Mouse (Mus musculus): Measurements from ENCODE around the gene Prss41. TPM values are rescaled to one million over a fixed set of nuclear protein-coding genes. Genes with fewer than 3 reads are reported as not detected.

Prss41 gene
- polyA plus RNA-seq, 1 experiment from 2014 or later = 1.3 TPM

DNA sequence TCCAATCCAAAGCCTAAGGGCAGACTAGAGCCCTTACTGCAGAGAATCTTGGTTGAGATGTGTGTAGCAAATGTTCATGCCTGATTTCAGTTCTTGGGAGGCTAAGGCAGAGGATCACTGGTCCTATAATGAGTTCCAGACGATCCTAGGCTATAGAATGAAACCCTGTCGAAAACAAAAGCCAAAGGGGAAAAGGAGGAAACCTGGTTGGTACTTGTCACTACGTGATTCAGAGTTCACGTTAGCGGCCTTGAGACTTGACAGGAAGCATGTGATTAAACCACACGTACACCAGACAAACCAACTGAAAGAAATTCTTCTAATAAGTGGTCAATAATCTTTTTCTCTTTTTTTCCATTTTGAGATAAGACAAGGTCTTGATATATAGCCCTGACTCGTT, 46.7 kb downstream of the Prss41 start:
- WGBS = 65% methylated on average over 7 of the region's 7 CpGs
- Histone ChIP-seq H3K9ac (no peak overlapping the region), H3K36me3 (no peaks in the 10 kb centered on the region), H3K4me2 (no peak overlapping the region), H3K4me1 (peaks cover 2% of the 10 kb centered on the region; the same call in 1 of the 2 replicates), H3K9me3 (no peaks in the 10 kb centered on the region), H3K27ac (no peak overlapping the region), H3K4me3 (no peak overlapping the region), H3K27me3 (no peaks in the 10 kb centered on the region)
- ATAC-seq (ENCODE audit: borderline replicate concordance, extremely low read depth, low FRiP score, low TSS enrichment) = no peak

DNA sequence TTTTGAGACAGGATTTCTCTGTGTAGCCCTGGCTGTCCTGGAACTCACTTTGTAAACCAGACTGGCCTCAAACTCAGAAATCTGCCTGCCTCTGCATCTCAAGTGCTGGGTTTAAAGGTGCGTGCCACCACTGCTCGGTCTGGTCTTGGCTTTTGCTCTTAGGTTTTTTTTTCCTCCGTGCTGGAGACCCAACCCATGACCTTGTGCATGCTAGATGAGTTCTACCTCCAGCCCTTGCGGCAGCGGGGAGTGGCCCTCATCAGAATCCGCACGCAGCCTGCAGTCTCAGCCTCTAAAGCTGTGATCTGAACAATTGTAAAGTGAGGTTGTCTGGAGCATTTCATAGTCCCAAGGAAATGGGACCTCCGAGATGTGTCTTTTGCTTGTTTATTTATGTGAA, 48.6 kb downstream of the Prss41 start:
- H3K27ac ChIP-seq = no peak overlapping the region
- no peaks in the 10 kb centered on the region for H3K27me3 ChIP-seq
- no peak overlapping the region for H3K4me2 ChIP-seq
- no peak overlapping the region for H3K4me3 ChIP-seq
- 89% methylated on average over 8 of the region's 8 CpGs for WGBS
- no peak for ATAC-seq (ENCODE audit: borderline replicate concordance, extremely low read depth, low FRiP score, low TSS enrichment)
- H3K4me1 ChIP-seq = peaks cover 8% of the 10 kb centered on the region
- H3K36me3 ChIP-seq = no peaks in the 10 kb centered on the region
- no peak overlapping the region for H3K9ac ChIP-seq
- H3K9me3 ChIP-seq = no peaks in the 10 kb centered on the region

DNA sequence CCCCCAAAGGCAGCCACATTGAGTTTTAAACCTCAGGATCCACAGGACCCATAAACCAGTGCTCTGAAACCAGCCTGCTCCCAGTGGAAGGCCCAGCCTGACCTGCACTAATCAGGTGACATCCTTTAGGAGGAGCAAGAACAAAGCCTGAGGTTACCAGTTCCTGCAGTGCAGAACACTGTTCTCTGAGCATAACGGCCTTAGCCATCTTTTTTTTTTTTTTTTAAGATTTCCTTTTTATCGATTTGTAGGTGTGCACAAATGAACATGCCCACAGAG, 53.0 kb downstream of the Prss41 start:
- Histone ChIP-seq H3K9me3 (no peaks in the 10 kb centered on the region), H3K4me1 (peaks cover 20% of the 10 kb centered on the region), H3K27me3 (no peaks in the 10 kb centered on the region), H3K9ac (no peak overlapping the region), H3K4me2 (peak overlapping the region; percentile 81), H3K27ac (peak overlapping the region; percentile 81; the same call in 1 of the 2 replicates), H3K36me3 (no peaks in the 10 kb centered on the region), H3K4me3 (peak overlapping the region; percentile 48)
- WGBS = 52% methylated on average over 2 of the region's 2 CpGs
- ATAC-seq (ENCODE audit: borderline replicate concordance, extremely low read depth, low FRiP score, low TSS enrichment) = no peak

DNA sequence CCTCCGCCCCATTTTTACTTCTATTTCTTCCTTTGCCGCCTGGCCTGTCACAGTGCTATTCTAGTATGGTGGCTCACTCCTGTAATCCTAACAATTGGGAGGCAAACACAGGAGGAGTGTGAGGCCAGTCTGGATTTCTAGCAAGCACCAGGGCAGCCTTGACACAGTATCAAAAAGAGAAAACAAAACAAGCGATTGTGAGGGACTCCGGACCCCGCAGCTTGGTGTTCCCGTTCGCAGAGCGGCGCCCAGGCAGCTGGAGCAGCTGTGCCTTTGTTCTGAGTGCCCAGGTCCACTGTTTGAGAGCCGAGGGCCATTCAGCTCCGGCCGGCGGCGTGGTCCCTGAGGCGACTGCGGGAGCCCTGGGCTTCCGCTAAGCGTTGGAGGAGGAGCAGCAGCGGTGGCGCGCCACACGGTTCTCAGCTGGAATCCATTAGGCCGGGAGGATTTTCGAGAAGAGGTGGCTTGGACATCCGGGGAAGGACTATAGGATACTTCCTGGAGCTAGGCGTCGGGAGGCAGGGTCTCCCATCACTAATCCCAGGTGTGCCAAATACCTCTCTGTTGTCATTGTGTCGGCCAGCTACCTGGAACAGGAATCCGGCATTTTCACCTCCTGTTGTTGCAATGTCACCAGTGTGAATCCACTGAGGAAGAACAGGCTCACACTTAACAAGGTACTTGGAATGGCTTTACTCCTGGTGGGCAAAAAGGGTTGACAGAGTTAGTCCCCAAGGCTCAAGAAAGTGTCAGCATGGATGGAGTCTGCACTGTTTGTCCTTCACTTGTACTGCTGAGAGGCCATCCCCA, 53.5 kb downstream of the Prss41 start, which contains the start of gene Srrm2:
Gene Srrm2, plus strand, starts transcription at position 264 of the 810 bp plus-strand sequence.
- ATAC-seq (ENCODE audit: borderline replicate concordance, extremely low read depth, low FRiP score, low TSS enrichment) = peak; percentile 68; the same call in 1 of the 2 replicates
- Histone ChIP-seq H3K4me2 (peak within 1 kb of the TSS; percentile 81), H3K4me1 (peaks cover 24% of the 10 kb centered on the region), H3K4me3 (peak within 1 kb of the TSS; percentile 48), H3K27me3 (no peaks in the 10 kb centered on the region), H3K9me3 (no peaks in the 10 kb centered on the region), H3K27ac (peak within 1 kb of the TSS; percentile 81), H3K9ac (peak within 1 kb of the TSS; percentile 58), H3K36me3 (no peaks in the 10 kb centered on the region)
- 2% methylated on average over 29 of the region's 29 CpGs for WGBS

DNA sequence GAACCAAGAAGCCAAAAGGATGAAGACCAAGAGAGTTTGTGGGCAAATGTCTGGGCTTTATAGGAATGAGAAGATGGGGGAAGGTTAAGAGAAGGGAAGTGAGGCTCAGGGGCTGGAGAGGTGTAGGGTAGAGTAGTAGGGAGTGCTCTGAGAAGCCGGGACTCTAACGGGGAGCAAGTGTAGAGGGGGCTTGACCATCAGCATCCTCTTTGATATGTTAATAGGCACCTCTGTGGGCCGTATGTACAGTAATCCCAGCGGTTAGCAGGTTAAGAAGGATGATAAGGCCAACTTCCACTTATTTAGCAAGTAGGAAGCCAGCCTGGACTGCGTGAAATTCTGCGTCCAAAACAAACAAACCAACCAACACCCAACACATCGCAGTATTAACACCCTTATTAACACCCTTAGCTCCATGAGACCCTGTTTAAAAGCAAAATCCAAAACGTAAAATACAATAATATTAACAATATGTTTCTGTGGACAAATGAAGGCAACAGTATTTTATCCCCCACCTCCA, 54.2 kb downstream of the Prss41 start:
- Histone ChIP-seq H3K4me2 (peak overlapping the region; percentile 81), H3K9me3 (no peaks in the 10 kb centered on the region), H3K4me3 (peak overlapping the region; percentile 48), H3K27ac (peak overlapping the region; percentile 81), H3K27me3 (no peaks in the 10 kb centered on the region), H3K9ac (peak overlapping the region; percentile 58), H3K4me1 (peaks cover 27% of the 10 kb centered on the region), H3K36me3 (no peaks in the 10 kb centered on the region)
- ATAC-seq (ENCODE audit: borderline replicate concordance, extremely low read depth, low FRiP score, low TSS enrichment) = no peak
- WGBS = 20% methylated on average over 8 of the region's 8 CpGs

DNA sequence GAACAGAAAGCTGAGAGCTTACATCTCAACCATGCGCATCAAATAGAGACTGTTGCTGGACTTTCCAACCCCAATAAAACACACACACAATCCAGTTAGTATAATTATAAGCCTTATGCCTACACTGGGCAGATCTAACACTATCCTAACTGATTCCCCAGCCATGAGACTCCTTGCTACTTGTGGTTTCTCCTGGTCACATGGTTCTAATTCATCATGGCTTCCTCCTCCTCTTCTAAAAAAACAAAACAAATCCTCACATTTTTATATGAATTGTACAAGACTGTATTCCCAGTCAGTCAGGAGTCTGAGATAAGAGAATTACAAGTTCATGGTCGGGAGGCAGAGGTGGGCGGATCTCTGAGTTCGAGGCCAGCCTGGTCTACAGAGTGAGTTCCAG, 55.0 kb downstream of the Prss41 start:
- Histone ChIP-seq H3K9ac (no peak overlapping the region), H3K9me3 (no peaks in the 10 kb centered on the region), H3K4me3 (no peak overlapping the region), H3K4me2 (no peak overlapping the region), H3K36me3 (no peaks in the 10 kb centered on the region), H3K27me3 (no peaks in the 10 kb centered on the region), H3K4me1 (peaks cover 27% of the 10 kb centered on the region), H3K27ac (no peak overlapping the region)
- ATAC-seq (ENCODE audit: borderline replicate concordance, extremely low read depth, low FRiP score, low TSS enrichment) = no peak
- 83% methylated on average over 4 of the region's 4 CpGs for WGBS

Small RNA genes within 50 kb of the gene (microRNA-seq; reads per million reads assigned to microRNA genes)
- gene Mir5125 = 0.56 reads per million

Other genes starting within 250 kb of the Prss41 start
- gene Zfp13, start 244.7 kb downstream of the Prss41 start, polyA plus RNA-seq (2015; fragmentation: Nextera tagmentation; extraction: Ambion mirVana) = 15.0 and 15.3 TPM in 2 replicates
- 0.18 and 0.40 TPM in 2 replicates for gene Zscan10, start 243.3 kb downstream of the Prss41 start, polyA plus RNA-seq (2015; fragmentation: Nextera tagmentation; extraction: Ambion mirVana)
- gene Mmp25, start 198.9 kb downstream of the Prss41 start, polyA plus RNA-seq (2015; fragmentation: Nextera tagmentation; extraction: Ambion mirVana) = 0.41 and 0.53 TPM in 2 replicates
- gene Bicdl2, start 183.7 kb downstream of the Prss41 start, polyA plus RNA-seq (2015; fragmentation: Nextera tagmentation; extraction: Ambion mirVana) = 3.5 and 4.0 TPM in 2 replicates
- 59.5 and 64.5 TPM in 2 replicates for gene Hcfc1r1, start 170.6 kb downstream of the Prss41 start, polyA plus RNA-seq (2015; fragmentation: Nextera tagmentation; extraction: Ambion mirVana)
- 48.3 and 49.1 TPM in 2 replicates for gene Thoc6, start 170.3 kb downstream of the Prss41 start, polyA plus RNA-seq (2015; fragmentation: Nextera tagmentation; extraction: Ambion mirVana)
- 26.8 and 28.5 TPM in 2 replicates for gene Tnfrsf12a, start 166.7 kb downstream of the Prss41 start, polyA plus RNA-seq (2015; fragmentation: Nextera tagmentation; extraction: Ambion mirVana)
- gene Cldn6, start 164.9 kb downstream of the Prss41 start, polyA plus RNA-seq (2015; fragmentation: Nextera tagmentation; extraction: Ambion mirVana) = 237 and 246 TPM in 2 replicates
- 4.4 and 4.8 TPM in 2 replicates for gene Cldn9, start 160.1 kb downstream of the Prss41 start, polyA plus RNA-seq (2015; fragmentation: Nextera tagmentation; extraction: Ambion mirVana)
- gene 1520401A03Rik, start 121.4 kb downstream of the Prss41 start, polyA plus RNA-seq (2015; fragmentation: Nextera tagmentation; extraction: Ambion mirVana) = 0.09 and 0.28 TPM in 2 replicates
- gene Pkmyt1, start 117.8 kb downstream of the Prss41 start, polyA plus RNA-seq (2015; fragmentation: Nextera tagmentation; extraction: Ambion mirVana) = 61.7 and 68.6 TPM in 2 replicates
- gene Paqr4, start 103.3 kb downstream of the Prss41 start, polyA plus RNA-seq (2015; fragmentation: Nextera tagmentation; extraction: Ambion mirVana) = 43.9 and 46.7 TPM in 2 replicates
- gene Kremen2, start 98.3 kb downstream of the Prss41 start, polyA plus RNA-seq (2015; fragmentation: Nextera tagmentation; extraction: Ambion mirVana) = 0.38 and 1.1 TPM in 2 replicates
- 70.5 TPM in 2 replicates for gene Flywch1, start 72.6 kb downstream of the Prss41 start, polyA plus RNA-seq (2015; fragmentation: Nextera tagmentation; extraction: Ambion mirVana)
- 28.4 and 29.1 TPM in 2 replicates for gene Flywch2, start 58.1 kb downstream of the Prss41 start, polyA plus RNA-seq (2015; fragmentation: Nextera tagmentation; extraction: Ambion mirVana)
- gene Srrm2, start 53.6 kb downstream of the Prss41 start, polyA plus RNA-seq (2015; fragmentation: Nextera tagmentation; extraction: Ambion mirVana) = 416 and 431 TPM in 2 replicates
- gene Elob, start 15.0 kb downstream of the Prss41 start, polyA plus RNA-seq (2015; fragmentation: Nextera tagmentation; extraction: Ambion mirVana) = 927 and 1,006 TPM in 2 replicates
- gene Prss33, start 8.1 kb downstream of the Prss41 start, polyA plus RNA-seq (2015; fragmentation: Nextera tagmentation; extraction: Ambion mirVana) = 0.12 TPM in 1 of 2 replicates, not detected in the other
- gene Prss32, start 317 bp downstream of the Prss41 start, polyA plus RNA-seq (2015; fragmentation: Nextera tagmentation; extraction: Ambion mirVana) = not detected in 2 replicates
- gene Prss21, start 23.9 kb upstream of the Prss41 start, polyA plus RNA-seq (2015; fragmentation: Nextera tagmentation; extraction: Ambion mirVana) = not detected in 2 replicates
- gene Dcpp1, start 36.7 kb upstream of the Prss41 start, polyA plus RNA-seq (2015; fragmentation: Nextera tagmentation; extraction: Ambion mirVana) = 0.71 TPM in 1 of 2 replicates, not detected in the other
- gene Dcpp2, start 36.7 kb upstream of the Prss41 start, polyA plus RNA-seq (2015; fragmentation: Nextera tagmentation; extraction: Ambion mirVana) = not detected in 2 replicates
- 1.8 and 2.0 TPM in 2 replicates for gene Dcpp3, start 73.3 kb upstream of the Prss41 start, polyA plus RNA-seq (2015; fragmentation: Nextera tagmentation; extraction: Ambion mirVana)
- gene Sbp, start 97.5 kb upstream of the Prss41 start, polyA plus RNA-seq (2015; fragmentation: Nextera tagmentation; extraction: Ambion mirVana) = not detected in 2 replicates
- not detected in 2 replicates for gene Sbpl, start 111.1 kb upstream of the Prss41 start, polyA plus RNA-seq (2015; fragmentation: Nextera tagmentation; extraction: Ambion mirVana)
- gene Prss30, start 136.4 kb upstream of the Prss41 start, polyA plus RNA-seq (2015; fragmentation: Nextera tagmentation; extraction: Ambion mirVana) = 0.10 and 0.20 TPM in 2 replicates
- 1.4 and 1.6 TPM in 2 replicates for gene Prss22, start 153.9 kb upstream of the Prss41 start, polyA plus RNA-seq (2015; fragmentation: Nextera tagmentation; extraction: Ambion mirVana)
- 0.39 TPM in 1 of 2 replicates, not detected in the other for gene Prss27, start 194.0 kb upstream of the Prss41 start, polyA plus RNA-seq (2015; fragmentation: Nextera tagmentation; extraction: Ambion mirVana)
- 68.1 and 69.0 TPM in 2 replicates for gene Kctd5, start 229.3 kb upstream of the Prss41 start, polyA plus RNA-seq (2015; fragmentation: Nextera tagmentation; extraction: Ambion mirVana)